Comparison of ENCODE assay signal across 21 mouse cellular contexts in genomic region chr14:37003431-37004095, GRCm38 (mm10). TPM values are rescaled to one million over a fixed set of nuclear protein-coding genes. Genes with fewer than 3 reads are reported as not detected.
"Had no signal": no experiment of that assay in that cellular context is flagged by ENCODE, and none has a peak within 500 bp of the region (broad histone marks: within the 10 kb centered on the region; RNA-seq: fewer than 3 reads in every experiment).

No protein-coding gene starts in this region.

- H3K9me3 ChIP-seq: limb, embryonic 15.5 days; liver, embryonic 12.5 days; midbrain, embryonic 10.5 days; neural tube, embryonic 15.5 days had no signal

- DNase-seq: kidney, adult 8-10 months; kidney, postnatal 36 days; lung, embryonic 14.5 days; lung, postnatal 10 days; lung, postnatal 4 days; midbrain, embryonic 14.5 days; thymus, postnatal 4 days had no signal

- H3K27me3 ChIP-seq: limb, embryonic 15.5 days; liver, embryonic 12.5 days; neural tube, embryonic 15.5 days had no signal

- H3K36me3 ChIP-seq: limb, embryonic 15.5 days; liver, embryonic 12.5 days; midbrain, embryonic 10.5 days; neural tube, embryonic 15.5 days had no signal

- ATAC-seq: liver, embryonic 12.5 days had no signal

- H3K9ac ChIP-seq: limb, embryonic 15.5 days; liver, embryonic 12.5 days; lung, embryonic 14.5 days; neural tube, embryonic 15.5 days had no signal

- H3K4me1 ChIP-seq: limb, embryonic 15.5 days; liver, embryonic 12.5 days; neural tube, embryonic 15.5 days had no signal

- H3K4me2 ChIP-seq: limb, embryonic 15.5 days; liver, embryonic 12.5 days; lung, embryonic 14.5 days; neural tube, embryonic 15.5 days had no signal

- H3K4me3 ChIP-seq: layer of hippocampus, adult 2 months; limb, embryonic 15.5 days; liver, embryonic 12.5 days; midbrain, embryonic 10.5 days; neural tube, embryonic 15.5 days had no signal

- H3K27ac ChIP-seq: kidney, postnatal 0 days; layer of hippocampus, adult 2 months; limb, embryonic 15.5 days; liver, embryonic 12.5 days; midbrain, embryonic 10.5 days; neural tube, embryonic 15.5 days; stomach, postnatal 0 days had no signal

RNA-seq across cellular contexts. Expression of gene Rgr, which starts 45.2 kb away (rescaled TPM):
- total RNA-seq: layer of hippocampus, adult 2 months; layer of hippocampus, postnatal 14 days; left cerebral cortex, adult 18-20 months; left cerebral cortex, postnatal 14 days; megakaryocyte, adult 5-6 weeks had no signal
- polyA plus RNA-seq: kidney, postnatal 0 days; limb, embryonic 11.5 days; liver, embryonic 12.5 days; liver, embryonic 16.5 days; lung, embryonic 14.5 days; midbrain, embryonic 10.5 days; neural tube, embryonic 11.5 days; neural tube, embryonic 15.5 days; stomach, postnatal 0 days had no signal

RNA-seq across cellular contexts. Expression of gene Lrit1, which starts 51.1 kb away (rescaled TPM):
- total RNA-seq: layer of hippocampus, adult 2 months; layer of hippocampus, postnatal 14 days; left cerebral cortex, adult 18-20 months; megakaryocyte, adult 5-6 weeks had no signal
- polyA plus RNA-seq: kidney, postnatal 0 days; limb, embryonic 11.5 days; limb, embryonic 15.5 days; liver, embryonic 12.5 days; liver, embryonic 16.5 days; lung, embryonic 14.5 days; midbrain, embryonic 10.5 days; midbrain, embryonic 14.5 days; neural tube, embryonic 11.5 days; neural tube, embryonic 15.5 days; stomach, postnatal 0 days had no signal
